Mouse (Mus musculus) embryonic facial prominence, embryonic 15.5 days (tissue): ENCODE measurements around the gene Kcmf1. TPM values are rescaled to one million over a fixed set of nuclear protein-coding genes. Genes with fewer than 3 reads are reported as not detected.
"Not testable (repeated sequence)": the region's sequence is repeated elsewhere in the genome, so short reads cannot be mapped to it uniquely, and the experiment has no call there.

Source experiments
- ATAC-seq: fragments of 200-750 bp; cut with Nextera tagmentation; 2 replicates; pipeline ENCODE4 v1.8.0; 2017; ENCODE audit warnings: low read depth, moderate TSS enrichment; ENCODE audit not compliant: insufficient number of reproducible peaks, low FRiP score, low TSS enrichment
- H3K27ac ChIP-seq: fragments of 300-500 bp; sonication (generic); replicated peaks from 2 replicates; pipeline ENCODE4 v1.5.1; 2015; ENCODE audit warnings: mild to moderate bottlenecking, inconsistent platforms
- H3K27me3 ChIP-seq: fragments of 300-500 bp; sonication (generic); 2 replicates; pipeline ENCODE4 v1.6.1; 2015; ENCODE audit warnings: inconsistent platforms
- H3K36me3 ChIP-seq: fragments of 300-500 bp; sonication (generic); 2 replicates; pipeline ENCODE4 v1.6.1; 2015; ENCODE audit warnings: mild to moderate bottlenecking, inconsistent platforms
- H3K4me1 ChIP-seq: fragments of 300-500 bp; sonication (generic); 2 replicates; pipeline ENCODE4 v1.6.1; 2015; ENCODE audit warnings: inconsistent platforms
- H3K4me2 ChIP-seq: fragments of 300-500 bp; sonication (generic); replicated peaks from 2 replicates; pipeline ENCODE4 v1.6.1; 2015; ENCODE audit warnings: mild to moderate bottlenecking, inconsistent platforms
- H3K4me3 ChIP-seq: fragments of 300-500 bp; sonication (generic); replicated peaks from 2 replicates; pipeline ENCODE4 v1.5.1; 2015; ENCODE audit warnings: mild to moderate bottlenecking, inconsistent platforms
- H3K9ac ChIP-seq: fragments of 300-500 bp; sonication (generic); 2 replicates; pipeline ENCODE4 v1.6.1; 2015; ENCODE audit warnings: inconsistent platforms
- H3K9me3 ChIP-seq: fragments of 300-500 bp; sonication (generic); replicated peaks from 2 replicates; pipeline ENCODE4 v1.6.1; 2016; ENCODE audit warnings: inconsistent platforms
- WGBS: fragments of 180-500 bp; shearing (Covaris S2); methylation state at CpG from one replicate; pipeline ENCODE4 v1.1.7; 2015; 5-methylcytosine and 5-hydroxymethylcytosine counted together
- polyA plus RNA-seq: library from polyadenylated mRNA; unstranded; fragments of >200 nt; fragmentation: Nextera tagmentation; extraction: Ambion mirVana; gene quantifications from 2 replicates; pipeline ENCODE4 v1.2.1, GENCODE M21; 2015

The Kcmf1 gene
- polyA plus RNA-seq, 1 experiment from 2014 or later, result 41.8 TPM

DNA sequence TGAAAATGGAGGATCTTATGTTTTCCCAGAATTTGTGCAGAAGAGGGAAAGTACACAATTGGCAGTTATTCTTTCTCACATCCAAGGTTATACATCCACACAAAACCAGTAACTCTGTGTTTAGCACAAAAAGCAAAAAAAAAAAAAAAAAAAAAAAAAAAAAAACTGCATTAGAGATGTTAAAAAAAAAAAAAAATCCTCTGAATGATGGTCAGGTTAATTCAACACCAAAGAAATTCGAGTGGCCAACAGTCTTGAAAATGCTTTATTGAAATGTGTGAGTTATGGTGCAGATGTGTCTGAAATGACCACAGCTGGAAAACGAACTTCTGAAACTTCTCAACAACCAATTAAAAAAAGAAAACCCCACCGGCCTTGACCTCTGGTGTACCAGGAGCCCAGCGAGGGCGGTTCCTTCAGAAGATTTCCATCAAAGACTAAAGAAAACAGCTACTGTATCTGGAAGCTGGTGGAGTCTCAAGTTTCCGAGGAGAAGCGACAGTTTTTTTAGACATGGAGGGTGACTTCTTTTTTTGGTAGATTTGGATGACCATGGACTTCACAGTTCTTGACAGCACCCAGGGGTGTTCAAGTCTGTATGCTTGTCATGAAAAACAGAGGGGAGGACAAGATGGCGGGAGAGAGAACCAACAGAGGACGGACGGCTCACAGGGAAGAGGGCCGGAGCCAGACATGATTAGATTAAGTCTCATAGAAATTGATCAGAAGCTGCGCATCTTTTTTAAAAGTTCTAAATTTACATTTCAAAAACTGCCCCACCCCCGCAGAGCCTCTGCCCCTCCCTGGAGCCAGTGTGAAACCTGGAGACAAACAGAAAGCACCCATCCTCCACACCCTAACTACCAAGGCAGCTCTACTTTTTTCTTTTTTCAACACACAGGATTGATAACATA, 58.7 kb downstream of the Kcmf1 start:
- Histone ChIP-seq H3K27ac (no peak overlapping the region), H3K4me1 (no peaks in the 10 kb centered on the region), H3K4me3 (no peak overlapping the region), H3K9ac (no peak overlapping the region), H3K9me3 (no peaks in the 10 kb centered on the region), H3K36me3 (peaks cover 44% of the 10 kb centered on the region), H3K27me3 (no peaks in the 10 kb centered on the region), H3K4me2 (no peak overlapping the region)
- ATAC-seq, result no peak
- WGBS, result 83% methylated on average over 13 of the region's 13 CpGs

DNA sequence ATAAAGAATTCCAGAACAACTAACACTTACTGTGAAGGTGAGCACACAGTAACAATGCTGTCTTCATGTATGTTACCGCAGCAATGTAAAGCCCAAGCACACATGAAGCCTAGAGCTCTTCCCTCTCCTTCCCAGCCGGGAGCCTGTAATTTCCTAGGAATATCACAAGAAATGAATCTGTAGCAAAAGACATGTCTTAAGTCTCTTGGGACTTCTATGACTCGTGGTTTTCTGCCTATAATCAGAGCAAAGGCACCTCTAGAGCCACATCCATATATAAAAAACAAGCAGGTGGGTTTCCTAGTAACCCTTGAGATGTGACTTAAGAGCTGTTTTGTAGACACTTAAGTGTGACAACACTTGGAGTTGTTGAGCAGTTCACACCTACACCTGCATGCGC, 62.0 kb downstream of the Kcmf1 start:
- no peaks in the 10 kb centered on the region for H3K9me3 ChIP-seq
- no peak overlapping the region for H3K4me2 ChIP-seq
- H3K4me3 ChIP-seq, result no peak overlapping the region
- no peaks in the 10 kb centered on the region for H3K27me3 ChIP-seq
- H3K36me3 ChIP-seq, result peaks cover 19% of the 10 kb centered on the region
- H3K4me1 ChIP-seq, result no peaks in the 10 kb centered on the region
- WGBS, result 80% methylated on average over 4 of the region's 4 CpGs
- H3K9ac ChIP-seq, result no peak overlapping the region
- no peak for ATAC-seq
- H3K27ac ChIP-seq, result no peak overlapping the region

DNA sequence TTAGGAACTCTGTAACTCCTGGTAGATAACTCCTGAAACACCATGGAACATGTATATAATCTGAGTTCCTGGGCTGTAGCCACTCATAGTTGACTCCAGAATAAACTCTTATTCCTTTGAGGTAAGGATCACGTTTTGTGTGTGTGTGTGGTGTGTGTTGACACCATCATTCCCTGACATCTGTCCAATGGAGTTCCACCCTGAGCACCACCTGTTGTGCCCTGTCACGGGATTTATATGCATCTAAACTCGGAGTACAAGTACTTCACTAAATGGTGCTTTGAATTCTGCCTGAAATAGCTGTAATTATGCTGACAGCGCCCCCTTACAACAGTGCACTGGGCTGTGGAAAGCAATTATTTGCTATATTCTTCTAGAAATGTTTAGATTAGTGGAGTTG, 65.3 kb downstream of the Kcmf1 start:
- no peak for ATAC-seq
- H3K4me2 ChIP-seq, result no peak overlapping the region
- H3K36me3 ChIP-seq, result 0 out of 2 replicates have a peak, but pooled peaks cover 1% of the 10 kb centered on the region
- H3K27me3 ChIP-seq, result no peaks in the 10 kb centered on the region
- no peaks in the 10 kb centered on the region for H3K4me1 ChIP-seq
- 56% methylated on average over 4 of the region's 4 CpGs for WGBS
- H3K9ac ChIP-seq, result no peak overlapping the region
- no peak overlapping the region for H3K27ac ChIP-seq
- no peak overlapping the region for H3K4me3 ChIP-seq
- no peaks in the 10 kb centered on the region for H3K9me3 ChIP-seq

DNA sequence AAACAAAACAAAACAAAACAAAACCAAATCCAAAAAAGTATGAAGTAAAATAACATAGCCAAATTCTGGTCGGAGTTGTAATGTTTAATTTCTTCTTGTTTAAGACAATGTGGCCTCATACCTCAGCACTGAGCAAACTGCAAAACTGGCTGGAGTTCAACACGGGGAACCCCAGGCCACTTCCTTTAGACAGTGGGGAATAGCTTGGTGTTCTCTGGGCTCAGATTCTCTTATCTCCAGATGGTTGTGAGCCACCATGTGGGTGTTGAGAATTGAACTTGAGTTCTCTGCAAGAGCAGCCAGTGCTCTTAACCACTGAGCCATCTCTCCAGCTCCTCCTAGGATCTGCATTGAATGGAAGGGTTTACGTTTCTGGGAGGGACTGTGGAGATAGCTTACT, 67.9 kb downstream of the Kcmf1 start:
- Histone ChIP-seq H3K9ac (no peak overlapping the region), H3K4me1 (no peaks in the 10 kb centered on the region), H3K27ac (no peak overlapping the region), H3K4me2 (no peak overlapping the region), H3K36me3 (no peaks in the 10 kb centered on the region), H3K4me3 (no peak overlapping the region), H3K27me3 (no peaks in the 10 kb centered on the region), H3K9me3 (no peaks in the 10 kb centered on the region)
- ATAC-seq, result no peak
- WGBS, result 50% methylated on average over 3 of the region's 3 CpGs

DNA sequence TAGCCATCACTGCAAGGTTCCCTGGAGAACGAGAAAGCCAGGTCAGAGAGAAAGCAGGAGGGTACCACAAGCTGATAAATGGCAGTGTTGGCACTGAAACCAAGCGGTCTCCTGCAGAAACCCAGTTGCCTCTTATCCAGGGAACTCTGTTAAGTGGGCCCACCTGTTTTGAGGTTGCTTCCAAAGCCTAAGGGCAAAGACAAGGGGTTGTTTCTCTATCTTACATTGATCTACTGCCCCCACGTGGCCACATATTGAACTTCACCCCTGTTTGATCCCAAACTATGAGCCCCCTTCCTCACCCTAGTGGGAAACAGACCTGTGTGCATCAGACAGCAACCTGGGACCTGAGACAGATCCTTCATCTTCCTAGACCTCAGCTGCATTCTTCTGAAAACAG, 68.5 kb downstream of the Kcmf1 start:
- no peak overlapping the region for H3K27ac ChIP-seq
- H3K27me3 ChIP-seq, result no peaks in the 10 kb centered on the region
- no peaks in the 10 kb centered on the region for H3K4me1 ChIP-seq
- H3K4me3 ChIP-seq, result no peak overlapping the region
- no peak for ATAC-seq
- H3K9ac ChIP-seq, result no peak overlapping the region
- no peaks in the 10 kb centered on the region for H3K36me3 ChIP-seq
- no peaks in the 10 kb centered on the region for H3K9me3 ChIP-seq
- 9% methylated on average over 3 of the region's 3 CpGs for WGBS
- no peak overlapping the region for H3K4me2 ChIP-seq

DNA sequence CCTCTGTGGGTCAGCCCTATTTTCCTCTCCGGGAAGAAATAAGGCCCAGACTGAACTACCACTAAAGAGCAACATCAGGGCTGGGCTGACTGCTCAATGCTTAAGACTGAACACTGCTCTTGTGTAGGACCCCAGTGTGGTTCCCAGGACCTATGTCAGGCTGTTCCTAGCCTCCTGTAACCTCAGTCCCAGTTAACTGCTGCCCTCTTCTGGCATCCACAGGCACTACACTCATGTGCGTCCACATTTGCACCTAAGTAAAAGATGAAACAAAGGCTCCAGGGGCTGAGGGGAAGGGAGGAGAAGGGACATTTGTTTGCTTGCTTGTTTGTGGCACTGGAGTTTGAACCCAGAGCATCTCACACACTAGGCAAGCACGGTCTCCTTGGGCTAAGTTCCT, 70.9 kb downstream of the Kcmf1 start:
- WGBS, result 76% methylated on average over 3 of the region's 3 CpGs
- H3K4me2 ChIP-seq, result no peak overlapping the region
- H3K4me3 ChIP-seq, result no peak overlapping the region
- no peaks in the 10 kb centered on the region for H3K27me3 ChIP-seq
- H3K27ac ChIP-seq, result no peak overlapping the region
- no peaks in the 10 kb centered on the region for H3K9me3 ChIP-seq
- peaks cover 12% of the 10 kb centered on the region for H3K4me1 ChIP-seq
- ATAC-seq, result no peak
- no peak overlapping the region for H3K9ac ChIP-seq
- no peaks in the 10 kb centered on the region for H3K36me3 ChIP-seq

DNA sequence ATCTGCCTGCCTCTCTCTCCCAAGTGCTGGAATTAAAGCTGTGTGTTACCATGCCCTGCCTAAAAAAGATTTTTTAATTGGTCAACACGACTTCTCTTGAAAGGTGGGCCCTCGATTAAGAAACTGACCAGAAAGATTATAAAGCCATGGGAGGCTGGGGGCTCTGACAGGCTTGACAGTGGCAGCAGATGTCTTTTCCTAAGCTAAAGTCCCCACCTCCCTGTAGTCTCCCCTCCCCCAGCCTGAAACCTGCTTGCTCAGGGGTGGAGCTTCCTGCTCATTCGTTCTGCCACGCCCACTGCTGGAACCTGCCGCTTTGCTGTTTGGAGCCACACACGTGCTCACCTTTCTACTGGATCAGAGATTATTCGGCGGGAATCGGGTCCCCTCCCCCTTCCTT, 71.7 kb downstream of the Kcmf1 start:
- not testable (repeated sequence) for H3K4me2 ChIP-seq, ATAC-seq
- WGBS, result 7% methylated on average over 9 of the region's 9 CpGs

DNA sequence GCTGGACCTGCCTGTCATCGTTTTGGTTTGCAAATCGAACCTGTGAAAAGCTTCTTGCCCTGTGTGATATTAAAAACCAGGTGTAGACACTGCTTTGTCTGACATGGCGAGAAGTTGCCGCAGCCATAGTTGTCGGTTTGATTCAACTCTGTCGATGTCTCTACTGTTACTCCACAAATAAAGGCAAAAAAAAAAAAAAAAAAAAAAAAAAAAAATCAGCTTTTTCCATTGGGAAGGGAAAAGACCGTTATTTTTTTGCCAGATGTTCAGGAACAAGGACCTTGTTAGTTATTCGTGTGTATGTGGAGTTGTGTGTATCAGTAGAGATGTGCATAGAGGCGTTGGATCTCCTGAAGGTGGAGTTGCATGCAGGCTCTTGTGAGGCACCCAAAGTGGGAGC, 74.0 kb downstream of the Kcmf1 start:
- H3K4me3 ChIP-seq, result no peak overlapping the region
- no peak overlapping the region for H3K9ac ChIP-seq
- no peaks in the 10 kb centered on the region for H3K36me3 ChIP-seq
- WGBS, result 45% methylated on average over 9 of the region's 9 CpGs
- H3K27ac ChIP-seq, result no peak overlapping the region
- no peaks in the 10 kb centered on the region for H3K9me3 ChIP-seq
- H3K4me1 ChIP-seq, result peaks cover 12% of the 10 kb centered on the region
- H3K4me2 ChIP-seq, result no peak overlapping the region
- H3K27me3 ChIP-seq, result no peaks in the 10 kb centered on the region
- ATAC-seq, result no peak

More for the DNA sequence above, 71.7 kb downstream of the Kcmf1 start:
- H3K36me3 ChIP-seq, H3K27me3 ChIP-seq, H3K27ac ChIP-seq, H3K9ac ChIP-seq, H3K9me3 ChIP-seq, H3K4me3 ChIP-seq: not testable (repeated sequence)
- peaks cover 12% of the 10 kb centered on the region for H3K4me1 ChIP-seq

DNA sequence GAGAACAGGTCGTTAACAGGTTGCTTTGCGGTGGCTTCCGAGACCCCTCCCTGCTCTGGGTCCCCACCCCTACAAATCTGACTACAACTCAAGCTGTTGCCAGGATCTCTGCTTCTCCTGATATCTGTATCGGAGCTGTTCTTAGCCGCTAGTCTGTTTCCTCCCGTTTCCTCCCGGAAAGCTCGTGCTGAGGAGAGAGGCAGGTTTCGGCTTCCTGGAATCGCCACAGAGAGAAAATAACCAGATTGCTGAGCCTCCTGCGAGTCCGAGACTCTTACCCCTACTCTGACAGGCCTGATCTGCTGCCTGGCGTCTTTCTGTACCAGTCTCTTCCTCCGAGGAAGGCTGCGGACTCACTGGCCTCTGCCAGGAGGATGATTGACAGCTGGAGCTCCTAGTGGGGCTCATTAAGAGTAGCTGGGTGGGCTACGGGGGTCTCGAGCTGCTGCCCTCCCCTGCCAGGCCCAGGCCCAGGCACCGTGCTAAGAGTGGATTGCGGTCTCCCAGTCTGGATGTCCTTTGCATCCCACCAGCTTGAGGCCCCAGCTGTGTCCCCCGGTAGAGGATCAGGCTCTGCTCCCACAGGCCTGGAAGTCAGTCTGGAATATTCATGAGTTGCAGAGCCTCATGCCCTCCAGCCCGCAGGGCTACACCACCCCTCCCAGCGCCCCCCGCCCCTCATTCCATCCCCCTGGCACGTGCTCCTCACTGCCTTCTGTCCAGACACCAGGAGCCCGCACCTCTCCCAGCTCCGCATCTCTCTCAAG, 74.6 kb downstream of the Kcmf1 start:
- Histone ChIP-seq H3K27ac (no peak overlapping the region), H3K9ac (peak overlapping the region; percentile 24; the same call in 1 of the 2 replicates), H3K4me3 (peak overlapping the region; percentile 24; the same call in 1 of the 2 replicates), H3K9me3 (no peaks in the 10 kb centered on the region), H3K4me2 (peak overlapping the region; percentile 48), H3K36me3 (no peaks in the 10 kb centered on the region), H3K4me1 (peaks cover 12% of the 10 kb centered on the region), H3K27me3 (no peaks in the 10 kb centered on the region)
- no peak for ATAC-seq
- WGBS, result 8% methylated on average over 26 of the region's 26 CpGs

DNA sequence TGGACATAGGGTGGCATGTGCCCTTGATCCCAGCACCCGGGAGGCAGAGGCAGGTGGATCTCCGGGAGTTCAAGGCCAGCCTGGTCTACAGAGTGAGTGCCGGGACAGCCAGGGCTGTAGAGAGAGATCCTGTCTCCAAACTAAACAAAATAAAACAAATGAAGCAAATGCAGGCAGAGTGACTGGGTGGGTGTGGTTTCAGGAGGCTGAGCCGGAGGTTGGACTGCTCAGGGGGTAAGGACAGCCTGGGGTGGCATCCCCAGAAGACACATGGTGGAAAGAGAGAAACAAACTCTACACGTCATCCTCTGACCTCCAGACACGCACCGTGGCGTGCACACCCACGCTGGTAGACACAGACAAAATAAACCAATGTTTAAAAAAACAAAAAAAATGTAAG, 86.3 kb downstream of the Kcmf1 start:
- Histone ChIP-seq H3K27ac (no peak overlapping the region), H3K9ac (no peak overlapping the region), H3K27me3 (no peaks in the 10 kb centered on the region), H3K4me2 (peak overlapping the region; percentile 5; the same call in 1 of the 2 replicates), H3K36me3 (no peaks in the 10 kb centered on the region), H3K4me3 (no peak overlapping the region), H3K4me1 (no peaks in the 10 kb centered on the region), H3K9me3 (no peaks in the 10 kb centered on the region)
- no peak for ATAC-seq
- 63% methylated on average over 9 of the region's 9 CpGs for WGBS

DNA sequence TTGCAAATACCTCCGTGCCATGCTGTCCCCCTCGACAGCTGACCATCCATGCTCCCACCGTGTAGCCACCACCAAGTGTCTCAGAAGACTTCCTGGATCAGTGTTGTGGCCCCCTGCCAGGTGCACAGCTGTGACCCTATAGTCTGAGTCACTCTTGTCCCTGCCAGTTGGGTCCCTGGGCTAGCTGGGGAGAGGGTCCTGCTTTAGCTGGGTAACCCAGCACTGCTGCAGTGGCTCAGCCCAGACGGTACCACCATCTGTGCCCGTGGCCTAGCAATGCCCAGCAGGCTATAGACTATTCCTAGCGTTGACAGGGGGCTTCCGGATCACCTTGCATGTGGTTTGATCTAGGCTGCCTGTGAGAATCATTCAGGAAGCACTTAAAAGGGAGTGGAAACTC, 89.5 kb downstream of the Kcmf1 start:
- 59% methylated on average over 7 of the region's 7 CpGs for WGBS
- ATAC-seq, result peak; percentile 29; the same call in 1 of the 2 replicates

More for the DNA sequence above, 89.5 kb downstream of the Kcmf1 start:
- H3K9ac ChIP-seq, result no peak overlapping the region
- no peaks in the 10 kb centered on the region for H3K36me3 ChIP-seq
- H3K4me1 ChIP-seq, result no peaks in the 10 kb centered on the region
- no peak overlapping the region for H3K27ac ChIP-seq
- no peaks in the 10 kb centered on the region for H3K27me3 ChIP-seq
- H3K9me3 ChIP-seq, result no peaks in the 10 kb centered on the region
- H3K4me3 ChIP-seq, result no peak overlapping the region
- no peak overlapping the region for H3K4me2 ChIP-seq
